Mouse (Mus musculus) ES-Bruce4 (cell line): Measurements from ENCODE around the gene Mast3.

Source experiments
- CTCF ChIP-seq: IDR thresholded peaks from one replicate; pipeline ENCODE4 v1.8.1; 2011; ENCODE audit warnings: low read depth, low read length
- POLR2A ChIP-seq: IDR thresholded peaks from one replicate; pipeline ENCODE4 v1.8.1; 2011; ENCODE audit warnings: low read length; ENCODE audit not compliant: insufficient read depth

DNA sequence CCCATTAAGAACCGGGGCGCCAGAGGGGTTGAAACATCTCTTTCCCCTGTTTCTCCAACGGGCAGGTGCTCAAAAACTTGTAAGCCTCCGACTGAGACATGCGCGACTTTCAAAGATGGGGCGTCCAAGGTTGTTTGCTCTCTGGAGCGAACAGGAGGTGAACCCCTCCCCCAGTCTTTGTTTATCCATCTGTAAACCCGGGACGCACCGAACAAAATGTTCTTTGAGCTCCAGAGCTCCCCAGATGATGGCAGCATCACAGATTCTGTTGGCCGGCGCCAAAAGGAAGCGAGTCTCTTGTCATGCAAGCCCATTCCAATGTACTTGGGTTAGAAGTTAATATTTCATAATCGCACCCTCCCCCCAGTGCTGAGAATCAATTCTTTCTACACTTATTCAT lies 6.6 kb downstream of the Mast3 start:
- TF ChIP-seq CTCF (no peak), POLR2A (no peak)
